Mouse (Mus musculus): ENCODE data around the gene Cdc42bpg. TPM values are rescaled to one million over a fixed set of nuclear protein-coding genes. Genes with fewer than 3 reads are reported as not detected.
A peak's percentile ranks its signal among the peaks of the same experiment; 100 is the strongest.

The Cdc42bpg gene
- polyA plus RNA-seq, 1 experiment from 2014 or later: 0.12 TPM

DNA sequence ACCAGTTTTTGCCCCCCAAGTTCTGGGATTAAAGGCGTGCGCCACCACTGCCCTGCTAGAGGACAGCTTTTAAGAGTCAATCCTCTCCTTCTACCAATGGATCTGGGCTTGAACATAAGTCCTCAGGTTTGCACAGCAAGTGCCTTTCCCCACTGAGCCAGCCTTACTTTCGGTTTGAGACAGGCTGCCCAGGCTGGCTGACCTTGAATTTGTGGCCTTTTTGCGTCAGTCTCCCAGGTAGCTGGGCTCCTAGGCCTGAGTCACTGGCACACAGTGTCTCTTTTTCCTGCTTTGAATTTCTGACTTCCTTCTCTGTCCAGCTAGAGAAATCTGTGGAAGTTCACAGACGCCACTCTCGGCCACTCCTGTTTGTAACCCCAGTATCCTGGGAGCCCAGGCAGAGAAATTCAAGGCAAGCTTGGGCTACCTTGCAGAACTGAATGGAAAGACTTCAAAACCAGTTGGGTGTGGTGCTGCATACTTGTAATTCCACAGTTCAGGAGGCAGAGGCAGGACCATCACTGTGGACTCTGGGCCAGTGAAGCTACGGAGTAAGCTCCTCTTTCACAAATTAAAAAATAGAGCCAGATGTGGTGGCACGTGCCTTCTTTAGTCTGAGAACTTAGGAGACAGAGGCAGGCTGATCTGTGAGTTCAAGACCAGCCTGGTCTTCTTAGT is 36.3 kb upstream of the Cdc42bpg start:
- Histone ChIP-seq H3K36me3 (replicated peaks) (no peaks in the 10 kb centered on the region), H3K27me3 (replicated peaks; ENCODE audit: low read depth, poor library complexity, severe bottlenecking) (peaks cover 6% of the 10 kb centered on the region), H3K27ac (replicated peaks) (no peak overlapping the region), H3K4me1 (peaks cover 14% of the 10 kb centered on the region), H3K4me3 (no peak overlapping the region), H3K9me3 (no peaks in the 10 kb centered on the region)
- WGBS: 86% methylated on average over 8 of the region's 8 CpGs
- DNase-seq (ENCODE audit: low spot score): no peak

DNA sequence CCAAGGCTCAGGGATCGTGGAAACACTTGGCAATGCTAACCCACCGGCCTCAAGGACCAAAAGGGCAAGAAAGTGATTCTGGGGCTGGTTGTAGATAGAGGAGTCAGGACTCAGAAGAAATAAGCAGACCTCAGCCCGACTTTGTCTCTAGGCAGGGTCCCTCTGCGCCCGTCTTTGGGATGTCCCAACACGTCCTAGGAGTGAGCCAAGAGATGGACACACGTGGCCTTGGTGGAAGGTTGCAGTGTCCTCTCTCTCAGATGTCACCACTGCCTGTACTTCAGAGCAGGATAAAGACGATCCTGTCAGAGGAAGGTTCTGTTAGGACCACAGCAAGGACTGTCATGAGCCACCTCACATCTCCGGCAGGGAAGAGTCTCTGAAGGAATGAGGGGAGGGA is 35.6 kb upstream of the Cdc42bpg start:
- Histone ChIP-seq H3K9me3 (no peaks in the 10 kb centered on the region), H3K4me3 (peak overlapping the region; percentile 17; the same call in 1 of the 2 replicates), H3K4me1 (peaks cover 21% of the 10 kb centered on the region), H3K27ac (replicated peaks) (no peak overlapping the region), H3K36me3 (replicated peaks) (no peaks in the 10 kb centered on the region), H3K27me3 (replicated peaks; ENCODE audit: low read depth, poor library complexity, severe bottlenecking) (peaks cover 6% of the 10 kb centered on the region)
- DNase-seq (ENCODE audit: low spot score): no peak
- WGBS: 59% methylated on average over 9 of the region's 9 CpGs

DNA sequence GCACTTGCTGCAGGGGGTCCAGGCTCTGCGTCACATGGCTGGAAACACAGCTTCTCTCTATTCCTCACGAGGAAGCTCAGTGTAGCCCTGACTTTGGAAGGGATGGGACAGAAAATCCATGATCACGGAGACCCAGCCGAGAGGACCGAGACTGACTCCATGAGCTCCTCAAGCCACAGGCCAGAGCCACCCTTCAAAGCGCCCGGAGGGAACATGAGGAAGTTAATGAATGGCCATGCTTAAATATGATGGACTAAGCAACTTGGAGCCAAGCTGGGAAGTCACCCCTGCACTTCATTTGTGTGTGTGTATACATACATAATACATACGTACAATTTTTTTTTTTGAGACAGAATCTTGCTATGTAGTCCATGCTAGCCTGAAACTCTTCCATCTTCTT is 35.0 kb upstream of the Cdc42bpg start:
- Histone ChIP-seq H3K9me3 (no peaks in the 10 kb centered on the region), H3K27me3 (replicated peaks; ENCODE audit: low read depth, poor library complexity, severe bottlenecking) (peaks cover 6% of the 10 kb centered on the region), H3K4me3 (peak overlapping the region; percentile 17; the same call in 1 of the 2 replicates), H3K4me1 (peaks cover 26% of the 10 kb centered on the region), H3K36me3 (replicated peaks) (no peaks in the 10 kb centered on the region), H3K27ac (replicated peaks) (no peak overlapping the region)
- 39% methylated on average over 8 of the region's 8 CpGs for WGBS
- no peak for DNase-seq (ENCODE audit: low spot score)

DNA sequence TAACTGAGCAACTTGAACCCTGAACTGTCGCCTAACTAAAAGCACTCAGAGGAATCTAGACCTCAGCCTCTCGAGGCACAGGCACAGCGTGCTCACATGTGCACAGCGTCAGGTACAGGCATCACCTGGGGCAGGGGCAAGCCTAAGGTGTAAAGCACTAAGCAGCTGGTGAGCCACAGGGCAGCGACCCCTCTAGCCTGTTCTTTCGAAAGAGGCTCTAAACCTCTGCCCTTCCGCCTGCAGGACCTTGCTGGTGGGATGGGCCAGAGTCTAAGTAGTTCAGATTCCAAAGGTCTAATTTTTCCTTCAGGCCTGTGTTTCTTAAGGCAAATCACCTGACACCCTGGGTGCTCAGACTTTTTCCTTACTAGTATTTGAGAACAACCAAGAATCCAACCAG is 34.2 kb upstream of the Cdc42bpg start:
- Histone ChIP-seq H3K4me1 (peaks cover 27% of the 10 kb centered on the region), H3K27ac (replicated peaks) (no peak overlapping the region), H3K9me3 (no peaks in the 10 kb centered on the region), H3K4me3 (no peak overlapping the region), H3K27me3 (replicated peaks; ENCODE audit: low read depth, poor library complexity, severe bottlenecking) (peaks cover 6% of the 10 kb centered on the region), H3K36me3 (replicated peaks) (no peaks in the 10 kb centered on the region)
- no peak for DNase-seq (ENCODE audit: low spot score)
- WGBS: 66% methylated on average over 7 of the region's 7 CpGs

DNA sequence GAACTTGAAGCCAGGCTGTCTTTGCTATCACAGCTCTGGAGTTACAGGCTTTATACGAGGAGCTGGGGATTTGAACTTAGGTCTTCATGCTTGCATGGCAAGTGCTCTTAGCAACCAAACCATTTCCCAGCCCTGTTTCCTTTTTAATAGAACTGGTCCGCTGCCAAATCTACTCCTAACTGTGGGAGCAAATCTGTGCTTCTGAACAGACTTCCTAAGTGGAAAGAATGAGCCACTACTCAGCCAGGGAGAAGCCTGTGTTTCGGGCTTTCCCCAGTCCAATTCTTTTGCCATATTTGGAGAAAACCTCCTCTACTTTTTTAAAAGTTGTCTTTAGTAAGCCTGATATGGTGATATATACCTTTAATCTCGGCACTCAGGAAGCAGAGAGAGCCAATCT is 33.5 kb upstream of the Cdc42bpg start:
- Histone ChIP-seq H3K36me3 (replicated peaks) (no peaks in the 10 kb centered on the region), H3K27me3 (replicated peaks; ENCODE audit: low read depth, poor library complexity, severe bottlenecking) (peaks cover 6% of the 10 kb centered on the region), H3K4me3 (no peak overlapping the region), H3K9me3 (no peaks in the 10 kb centered on the region), H3K4me1 (peaks cover 33% of the 10 kb centered on the region), H3K27ac (replicated peaks) (no peak overlapping the region)
- no peak for DNase-seq (ENCODE audit: low spot score)
- 83% methylated on average over 4 of the region's 4 CpGs for WGBS

DNA sequence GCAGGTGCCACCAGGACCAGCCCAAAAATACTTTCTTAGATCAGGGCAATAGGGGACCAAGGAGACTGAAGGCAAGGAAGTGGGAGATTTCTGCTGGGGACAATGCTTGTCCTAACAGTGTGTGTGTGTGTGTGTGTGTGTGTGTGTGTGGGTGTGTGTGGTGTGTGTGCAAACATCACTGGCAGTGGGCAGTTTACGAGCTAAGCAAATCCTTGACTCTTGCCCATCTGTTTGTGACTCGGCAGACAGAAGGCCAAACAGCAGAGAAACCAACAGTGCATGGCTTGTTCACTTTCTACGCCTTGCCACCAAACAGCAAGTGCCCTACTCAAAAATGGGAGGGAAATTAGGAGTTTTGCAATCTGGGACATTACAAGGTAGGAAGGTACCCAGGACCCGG is 32.7 kb upstream of the Cdc42bpg start:
- Histone ChIP-seq H3K4me1 (peaks cover 39% of the 10 kb centered on the region), H3K4me3 (peak overlapping the region; percentile 3; the same call in 1 of the 2 replicates), H3K27ac (replicated peaks) (no peak overlapping the region), H3K9me3 (no peaks in the 10 kb centered on the region), H3K27me3 (replicated peaks; ENCODE audit: low read depth, poor library complexity, severe bottlenecking) (peaks cover 6% of the 10 kb centered on the region; the same call in 1 of the 2 replicates), H3K36me3 (replicated peaks) (peaks cover 1% of the 10 kb centered on the region; the same call in 1 of the 2 replicates)
- no peak for DNase-seq (ENCODE audit: low spot score)
- 91% methylated on average over 4 of the region's 4 CpGs for WGBS

DNA sequence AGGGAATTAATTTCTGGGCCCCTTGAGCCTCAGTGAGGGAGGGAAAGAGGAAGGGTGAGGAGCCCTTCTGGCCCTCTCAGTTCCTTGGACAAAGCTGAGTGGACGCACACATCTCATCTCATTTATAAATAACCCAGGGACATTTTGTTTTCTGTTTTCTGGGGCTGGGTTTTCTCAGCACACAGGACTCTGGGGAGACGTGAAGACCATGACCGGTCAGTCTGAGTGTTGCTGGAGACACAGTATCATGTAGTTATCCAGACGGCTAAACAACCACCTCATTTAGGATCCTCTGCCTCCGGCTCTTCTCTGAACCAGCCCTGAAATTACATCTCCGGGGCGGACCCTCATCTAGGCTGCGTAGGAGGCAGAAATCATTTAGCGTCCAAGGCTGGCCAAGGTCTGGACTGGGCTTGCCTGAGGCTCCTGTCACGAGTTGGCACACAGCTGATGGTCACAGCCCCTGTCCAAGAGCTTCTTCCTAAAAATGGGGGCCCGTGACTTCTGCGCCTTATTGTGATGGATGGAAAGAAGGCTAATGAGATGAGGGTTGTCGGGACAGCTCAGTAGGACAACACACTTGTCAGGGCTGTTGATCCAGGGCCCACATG is 32.2 kb upstream of the Cdc42bpg start:
- Histone ChIP-seq H3K36me3 (replicated peaks) (peaks cover 6% of the 10 kb centered on the region), H3K9me3 (no peaks in the 10 kb centered on the region), H3K27ac (replicated peaks) (no peak overlapping the region), H3K4me3 (no peak overlapping the region), H3K4me1 (peaks cover 44% of the 10 kb centered on the region), H3K27me3 (replicated peaks; ENCODE audit: low read depth, poor library complexity, severe bottlenecking) (peaks cover 6% of the 10 kb centered on the region; the same call in 1 of the 2 replicates)
- WGBS: 91% methylated on average over 13 of the region's 13 CpGs
- DNase-seq (ENCODE audit: low spot score): no peak

DNA sequence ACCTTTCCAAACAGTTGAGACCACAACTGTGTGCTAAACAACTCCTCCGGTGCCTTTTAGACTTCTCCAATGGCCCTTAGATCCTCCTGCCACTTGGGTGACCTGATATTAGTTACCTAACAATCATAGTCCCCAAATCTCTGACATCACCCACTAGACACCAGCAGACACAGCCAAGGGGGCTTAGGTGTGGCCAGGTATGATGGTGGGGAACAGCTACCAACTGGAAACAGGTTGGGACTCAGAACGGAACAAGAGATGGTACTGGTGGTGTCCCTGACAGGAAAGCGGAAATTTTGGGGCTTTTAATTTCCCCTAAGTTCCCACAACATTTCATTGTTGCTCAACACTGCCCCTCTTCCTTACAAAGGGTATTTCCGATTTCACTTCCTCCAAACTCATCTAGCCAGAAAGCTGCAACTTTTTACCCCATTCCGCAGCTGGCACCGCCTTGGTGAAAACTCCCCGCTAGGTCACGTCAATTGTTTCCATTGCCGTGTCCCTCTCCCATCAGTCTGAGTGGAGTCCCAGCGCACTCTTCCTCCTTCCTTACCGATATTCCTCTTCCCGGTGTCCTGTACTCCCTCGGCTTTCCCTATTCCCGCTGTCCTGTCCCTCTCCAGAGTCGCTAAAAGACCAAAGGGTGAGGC is 30.4 kb upstream of the Cdc42bpg start:
- peaks cover 4% of the 10 kb centered on the region; the same call in 1 of the 2 replicates for H3K27me3 ChIP-seq (replicated peaks; ENCODE audit: low read depth, poor library complexity, severe bottlenecking)
- no peaks in the 10 kb centered on the region for H3K9me3 ChIP-seq
- peaks cover 57% of the 10 kb centered on the region for H3K4me1 ChIP-seq
- 8% methylated on average over 15 of the region's 15 CpGs for WGBS
- H3K4me3 ChIP-seq: peak overlapping the region; percentile 87
- peaks cover 24% of the 10 kb centered on the region for H3K36me3 ChIP-seq (replicated peaks)
- DNase-seq (ENCODE audit: low spot score): no peak
- H3K27ac ChIP-seq (replicated peaks): peak overlapping the region; percentile 87

DNA sequence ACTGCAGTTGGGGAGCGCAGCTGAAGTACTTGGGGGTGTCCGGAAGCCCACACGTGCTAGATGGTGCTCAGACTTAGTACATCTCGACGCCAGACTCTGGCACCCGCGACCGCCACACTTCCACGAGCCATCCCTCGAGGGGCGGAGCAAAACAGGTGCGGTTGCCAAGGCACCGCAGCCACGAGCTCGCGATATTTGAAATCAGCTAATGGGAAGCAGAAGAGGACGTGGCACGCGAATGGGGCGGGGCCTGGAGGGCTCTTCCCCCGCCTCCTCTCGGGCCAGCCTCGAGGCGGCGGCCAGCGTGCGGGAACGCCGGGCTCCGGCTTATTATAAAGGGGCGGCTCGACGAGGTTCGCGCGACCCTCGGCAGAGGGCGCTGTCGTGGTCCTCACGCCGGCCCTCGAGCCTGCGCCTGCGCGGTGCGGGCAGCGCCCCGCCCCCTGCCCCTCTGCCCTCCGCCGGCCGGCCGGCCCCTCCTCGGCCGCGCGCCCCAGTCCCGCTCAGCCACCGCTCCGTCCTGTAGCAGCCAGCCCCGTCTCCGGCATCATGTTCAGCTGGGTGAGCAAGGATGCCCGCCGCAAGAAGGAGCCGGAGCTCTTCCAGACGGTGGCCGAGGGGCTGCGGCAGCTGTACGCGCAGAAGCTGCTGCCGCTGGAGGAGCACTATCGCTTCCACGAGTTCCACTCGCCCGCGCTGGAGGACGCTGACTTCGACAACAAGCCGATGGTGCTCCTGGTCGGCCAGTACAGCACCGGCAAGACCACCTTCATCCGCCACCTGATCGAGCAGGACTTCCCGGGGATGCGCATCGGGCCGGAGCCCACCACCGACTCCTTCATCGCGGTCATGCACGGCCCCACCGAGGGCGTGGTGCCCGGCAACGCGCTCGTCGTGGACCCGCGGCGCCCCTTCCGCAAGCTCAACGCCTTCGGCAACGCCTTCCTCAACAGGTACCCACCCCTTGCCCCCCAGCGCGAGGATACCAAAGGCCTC is 29.5 kb upstream of the Cdc42bpg start, which contains the start of gene Ehd1:
Ehd1 (plus strand) TSS at position 300 of the 996 bp plus-strand sequence.
- Histone ChIP-seq H3K27ac (replicated peaks) (peak within 1 kb of the TSS; percentile 87), H3K4me1 (peaks cover 53% of the 10 kb centered on the region), H3K27me3 (replicated peaks; ENCODE audit: low read depth, poor library complexity, severe bottlenecking) (no peaks in the 10 kb centered on the region; the same call in 1 of the 2 replicates), H3K36me3 (replicated peaks) (peaks cover 32% of the 10 kb centered on the region), H3K9me3 (no peaks in the 10 kb centered on the region), H3K4me3 (peak within 1 kb of the TSS; percentile 87)
- WGBS: under 1% methylated on average over 106 of the region's 106 CpGs
- DNase-seq (ENCODE audit: low spot score): peak; percentile 99

DNA sequence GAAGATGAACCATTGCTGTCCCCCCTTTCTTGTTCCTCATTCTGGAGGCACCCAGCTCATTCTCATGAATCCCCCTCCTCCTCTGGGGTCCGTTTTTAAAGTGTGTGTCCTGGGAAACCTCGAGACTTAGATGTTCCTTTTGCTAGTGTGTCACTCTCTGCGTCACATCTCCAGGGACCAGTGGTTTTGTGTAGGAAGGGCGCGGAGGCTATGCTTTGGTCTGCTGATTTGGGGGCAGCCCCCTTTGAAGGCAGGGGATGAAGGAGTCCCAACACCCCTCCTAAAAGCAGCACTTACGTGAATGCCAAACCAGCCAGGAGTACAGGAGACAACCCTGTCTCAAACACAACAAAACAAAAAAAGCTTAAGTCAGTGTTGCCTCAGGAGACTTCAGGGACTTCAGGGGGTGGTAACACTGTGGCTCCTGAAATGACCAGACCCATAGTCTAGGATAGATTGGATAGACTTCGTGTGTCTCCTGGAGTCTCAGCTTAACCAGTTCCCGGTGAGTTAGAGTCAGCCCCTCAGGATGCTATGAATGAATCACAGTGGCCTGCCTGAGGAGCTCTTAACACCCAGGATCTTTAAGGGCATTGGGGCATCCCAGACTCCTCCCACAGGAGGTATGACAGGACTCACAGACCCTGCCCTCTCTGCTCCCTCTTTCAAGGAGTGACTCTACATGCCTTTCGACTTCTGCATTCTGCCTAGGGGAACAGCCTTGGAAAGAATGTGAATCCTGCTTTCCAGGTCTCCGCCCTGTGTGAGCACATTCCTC is 28.4 kb upstream of the Cdc42bpg start:
- WGBS: 5% methylated on average over 10 of the region's 10 CpGs
- Histone ChIP-seq H3K4me1 (peaks cover 50% of the 10 kb centered on the region), H3K27me3 (replicated peaks; ENCODE audit: low read depth, poor library complexity, severe bottlenecking) (no peaks in the 10 kb centered on the region), H3K36me3 (replicated peaks) (peaks cover 44% of the 10 kb centered on the region), H3K27ac (replicated peaks) (peak overlapping the region; percentile 87), H3K4me3 (peak overlapping the region; percentile 87), H3K9me3 (no peaks in the 10 kb centered on the region)
- DNase-seq (ENCODE audit: low spot score): peak; percentile 56

DNA sequence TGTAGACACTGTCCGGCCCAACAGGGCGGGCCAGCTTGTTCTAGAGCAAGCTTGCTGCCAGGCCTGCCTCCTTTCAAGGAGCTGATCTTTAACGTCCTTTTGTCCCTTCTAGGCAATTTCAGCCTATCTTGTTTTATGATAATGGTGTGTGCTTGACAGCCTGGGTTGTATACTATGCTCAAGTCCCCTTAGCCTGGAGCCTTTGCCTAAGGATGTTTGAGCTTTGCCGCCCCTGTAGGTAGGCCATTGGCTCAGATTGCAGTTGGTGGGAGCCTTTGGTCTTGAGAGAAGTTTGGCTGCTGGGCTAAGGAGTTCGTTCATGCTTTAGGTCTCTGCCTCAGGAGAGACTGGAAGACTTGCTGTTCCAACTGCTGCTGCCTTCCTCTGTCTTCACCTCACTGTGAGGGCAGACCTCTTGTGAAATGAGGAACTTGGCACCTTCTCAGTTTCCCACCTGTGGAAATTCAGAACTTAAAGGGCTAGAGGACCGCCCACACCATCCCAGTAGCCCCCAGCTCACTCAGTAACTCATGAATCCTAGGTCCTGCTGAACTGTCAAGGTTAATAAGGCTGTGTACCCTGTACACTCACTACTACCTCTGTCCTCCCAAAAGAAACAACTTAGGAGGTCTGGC is 27.7 kb upstream of the Cdc42bpg start:
- Histone ChIP-seq H3K27me3 (replicated peaks; ENCODE audit: low read depth, poor library complexity, severe bottlenecking) (no peaks in the 10 kb centered on the region), H3K4me3 (peak overlapping the region; percentile 87), H3K4me1 (peaks cover 50% of the 10 kb centered on the region), H3K9me3 (no peaks in the 10 kb centered on the region), H3K36me3 (replicated peaks) (peaks cover 51% of the 10 kb centered on the region), H3K27ac (replicated peaks) (peak overlapping the region; percentile 87)
- 39% methylated on average over 6 of the region's 6 CpGs for WGBS
- no peak for DNase-seq (ENCODE audit: low spot score)
